Mouse (Mus musculus) effector memory CD4-positive, alpha-beta T cell, adult 7 months (primary cell): ENCODE measurements around the gene Ids. TPM values are rescaled to one million over a fixed set of nuclear protein-coding genes. Genes with fewer than 3 reads are reported as not detected.

Experiments used
- polyA plus RNA-seq: library from polyadenylated mRNA; unstranded; fragments of 100-300 nt; shearing (Covaris generic); gene quantifications from one replicate; pipeline ENCODE4 v1.2.1, GENCODE M21; 2017

The Ids gene
- polyA plus RNA-seq = 34.9 TPM

GRCm38 (mm10) chrX:70364661-70365613 lies at the start of gene Ids:
Gene Ids, minus strand, starts transcription at chrX:70365084.

DNA sequence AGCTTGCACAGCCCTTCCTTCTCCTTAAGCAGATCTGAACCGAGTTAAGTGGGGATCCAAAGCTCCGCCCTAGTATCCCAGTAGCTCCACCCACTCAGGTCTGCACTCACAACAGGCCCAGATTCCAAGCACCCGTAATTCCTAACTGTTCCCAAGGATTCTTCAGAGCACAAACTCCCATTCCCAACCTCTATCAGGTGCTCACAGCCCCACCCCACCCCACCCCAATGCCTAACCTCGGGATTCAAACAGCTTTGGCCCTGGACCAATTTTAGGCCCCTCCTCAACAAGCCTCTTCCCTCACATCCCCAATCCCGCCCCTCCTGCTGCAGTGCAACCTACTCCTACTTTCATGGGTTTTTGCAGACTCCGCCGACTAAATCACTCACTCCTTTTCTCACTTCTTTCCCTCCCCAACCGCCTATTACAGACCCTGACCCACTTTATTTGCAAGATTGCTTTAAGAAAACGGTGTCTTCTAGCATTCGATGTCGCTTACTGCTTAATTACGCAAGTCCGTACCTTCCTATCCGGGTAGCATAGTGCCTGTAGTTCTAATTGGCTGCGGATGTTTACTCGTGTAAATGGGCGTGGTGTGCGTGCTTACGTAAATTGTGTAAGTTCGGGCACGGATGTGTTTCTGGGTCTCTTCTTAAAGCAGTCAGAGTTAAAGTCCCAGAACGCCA lies 20.5 kb upstream of the Ids start, which contains the start of gene 1110012L19Rik:
1110012L19Rik (plus strand) TSS at position 602 of the 686 bp plus-strand sequence.

Other genes starting within 250 kb of the Ids start
- 26.8 TPM for gene 1110012L19Rik, start 20.8 kb upstream of the Ids start, polyA plus RNA-seq
- 22.2 TPM for gene Tmem185a, start 112.1 kb upstream of the Ids start, polyA plus RNA-seq